Mouse (Mus musculus) olfactory bulb, adult 2 months (tissue): ENCODE results near the gene Rnft2.

Source experiments
- CTCF ChIP-seq: fragments of 200-500 bp; IDR thresholded peaks from 2 replicates; pipeline ENCODE4 v1.5.1; 2012; ENCODE audit warnings: low read depth, mild to moderate bottlenecking, low read length, moderate library complexity; ENCODE audit not compliant: insufficient read depth
- POLR2A ChIP-seq: fragments of 200-500 bp; IDR thresholded peaks from 2 replicates; pipeline ENCODE4 v1.6.1; 2012; ENCODE audit warnings: mild to moderate bottlenecking, low read depth, low read length, moderate library complexity; ENCODE audit not compliant: insufficient read depth

DNA sequence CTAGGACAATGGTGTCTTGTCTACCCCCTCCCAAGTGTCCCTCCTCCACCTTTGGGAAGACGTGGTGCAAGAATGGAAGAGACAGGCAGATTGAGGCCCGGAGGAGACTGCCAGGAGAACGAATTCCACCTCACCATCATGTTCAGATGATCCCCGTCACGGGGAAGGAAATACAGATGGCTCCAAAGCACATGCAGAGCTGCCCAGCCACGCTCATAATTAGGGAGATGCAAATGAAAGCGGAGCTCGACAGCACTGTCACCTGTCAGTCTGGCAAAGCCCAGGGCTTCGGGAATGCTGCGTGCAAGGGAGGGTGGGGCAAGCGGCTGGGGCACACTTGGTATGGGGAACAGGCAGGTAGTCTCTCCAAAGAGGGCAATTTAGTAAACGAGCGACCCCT is 47.5 kb downstream of the Rnft2 start:
- TF ChIP-seq CTCF = no peak
- no peak for TF ChIP-seq POLR2A
